Mouse (Mus musculus): Measurements from ENCODE around the gene L3mbtl3. TPM values are rescaled to one million over a fixed set of nuclear protein-coding genes. Genes with fewer than 3 reads are reported as not detected.

Gene L3mbtl3
- polyA plus RNA-seq (2015; fragmentation: Nextera tagmentation; extraction: Ambion mirVana) = 33.1 and 33.7 TPM in 2 replicates

DNA sequence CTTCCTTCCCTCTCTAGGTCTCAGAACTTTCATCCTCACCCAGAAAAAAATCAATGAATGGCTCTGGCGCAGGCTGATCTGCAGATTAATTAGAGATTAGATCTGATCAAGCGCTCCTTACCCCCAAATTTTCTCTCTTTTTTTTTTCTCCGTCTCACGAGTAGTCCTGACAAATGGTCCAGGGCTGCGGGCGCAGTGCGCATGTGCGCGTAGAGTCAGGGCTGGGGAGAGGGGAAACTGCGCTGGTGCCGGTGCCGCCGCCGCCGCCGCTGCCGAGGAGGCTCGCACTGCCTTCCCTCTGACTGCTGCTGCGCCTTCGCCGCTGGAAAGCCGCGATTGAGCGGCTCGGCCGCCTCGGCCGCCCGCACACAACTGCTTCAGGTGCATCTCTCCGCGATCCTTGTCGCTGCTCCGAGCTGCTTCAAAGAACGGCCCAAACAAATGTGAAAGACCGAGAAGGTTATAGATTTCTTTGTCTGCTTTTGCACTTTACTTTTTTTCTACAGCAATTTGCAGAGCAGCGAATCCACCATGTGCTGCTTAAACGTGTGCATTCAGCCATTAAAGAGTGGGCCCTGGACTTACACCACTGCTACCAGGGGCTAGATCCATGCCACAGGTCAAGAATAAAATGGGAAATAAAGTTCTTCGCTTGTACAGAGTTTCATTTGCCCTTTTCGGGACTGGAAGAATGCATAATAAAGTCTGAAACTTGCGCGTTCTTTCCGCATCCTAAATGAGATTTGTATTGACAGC, at the start of gene L3mbtl3:
Gene L3mbtl3 (minus strand): TSS at position 182 of the 756 bp plus-strand sequence.
- Histone ChIP-seq H3K4me1 (peaks cover 18% of the 10 kb centered on the region), H3K9me3 (no peaks in the 10 kb centered on the region), H3K27ac (peak within 1 kb of the TSS; percentile 98), H3K9ac (peak within 1 kb of the TSS; percentile 99), H3K4me3 (peak within 1 kb of the TSS; percentile 88), H3K36me3 (peaks cover 4% of the 10 kb centered on the region; the same call in 1 of the 2 replicates), H3K4me2 (replicated peaks) (peak within 1 kb of the TSS; percentile 74), H3K27me3 (no peaks in the 10 kb centered on the region)
- peak; percentile 86 for ATAC-seq (ENCODE audit: low FRiP score, low read depth)
- under 1% methylated on average over 42 of the region's 42 CpGs for WGBS

DNA sequence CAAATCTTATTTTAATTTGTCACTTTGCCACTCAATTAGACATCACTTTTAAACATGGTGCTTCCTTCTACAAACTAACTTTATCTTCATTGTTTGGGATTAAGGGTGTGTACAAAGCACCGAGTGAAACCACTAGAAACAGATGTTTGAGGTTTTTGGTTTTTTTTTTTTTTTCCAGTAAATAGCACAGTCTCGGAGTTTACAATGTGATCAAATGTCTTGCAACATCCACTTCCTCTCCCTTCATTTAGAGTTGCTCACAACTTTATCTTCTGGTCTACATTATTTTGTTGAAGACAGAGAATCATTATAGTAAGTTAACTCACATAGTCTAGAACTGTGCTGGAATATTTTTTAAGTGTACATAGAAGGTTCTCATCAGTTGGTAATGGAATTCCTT, 45.4 kb upstream of the L3mbtl3 start:
- H3K27ac ChIP-seq = no peak overlapping the region
- no peak overlapping the region for H3K9ac ChIP-seq
- no peaks in the 10 kb centered on the region for H3K4me1 ChIP-seq
- no peaks in the 10 kb centered on the region for H3K9me3 ChIP-seq
- H3K4me2 ChIP-seq (replicated peaks) = no peak overlapping the region
- no peak for ATAC-seq (ENCODE audit: low FRiP score, low read depth)
- WGBS = 29% methylated on average over 2 of the region's 2 CpGs
- H3K36me3 ChIP-seq = no peaks in the 10 kb centered on the region
- no peak overlapping the region for H3K4me3 ChIP-seq
- H3K27me3 ChIP-seq = no peaks in the 10 kb centered on the region

DNA sequence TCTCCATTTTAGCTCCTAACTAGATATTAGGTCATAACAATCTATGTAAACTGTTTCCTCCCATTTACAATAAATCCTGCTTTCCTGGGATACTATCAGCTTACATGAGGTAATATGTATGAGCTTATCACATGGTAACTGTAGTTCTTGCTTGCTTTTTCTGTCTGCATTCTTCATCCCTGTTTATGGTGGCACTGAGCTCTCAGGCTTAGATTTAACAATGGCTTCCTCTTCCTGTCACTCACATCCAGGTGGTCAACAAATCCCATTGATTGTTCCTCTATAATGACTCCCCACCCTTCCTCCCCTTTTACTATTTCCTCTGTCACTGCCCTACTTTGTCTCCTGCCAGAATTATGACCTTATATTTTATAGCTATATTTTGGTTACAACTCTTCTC, 12.9 kb upstream of the L3mbtl3 start:
- no peak overlapping the region for H3K9ac ChIP-seq
- ATAC-seq (ENCODE audit: low FRiP score, low read depth) = no peak
- no peak overlapping the region for H3K27ac ChIP-seq
- no peaks in the 10 kb centered on the region for H3K27me3 ChIP-seq
- no peaks in the 10 kb centered on the region for H3K36me3 ChIP-seq
- H3K4me2 ChIP-seq (replicated peaks) = no peak overlapping the region
- no peak overlapping the region for H3K4me3 ChIP-seq
- no peaks in the 10 kb centered on the region for H3K4me1 ChIP-seq
- H3K9me3 ChIP-seq = no peaks in the 10 kb centered on the region

DNA sequence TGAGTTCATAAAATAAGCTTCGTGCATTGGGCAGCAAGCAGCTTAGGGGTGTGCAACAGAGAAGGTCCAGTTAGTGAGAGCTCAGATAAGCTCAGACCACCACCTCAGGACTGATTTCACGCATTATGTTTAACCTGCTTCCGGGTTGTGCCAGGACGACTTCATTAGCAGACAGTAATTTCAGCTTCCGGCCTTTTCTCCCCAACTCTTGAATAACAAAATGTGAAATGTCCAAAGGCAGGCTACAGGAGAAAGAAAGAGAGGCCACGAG, 1.5 kb upstream of the L3mbtl3 start:
- H3K36me3 ChIP-seq = no peaks in the 10 kb centered on the region
- 66% methylated on average over 6 of the region's 6 CpGs for WGBS
- H3K27me3 ChIP-seq = no peaks in the 10 kb centered on the region
- peak overlapping the region; percentile 74 for H3K4me2 ChIP-seq (replicated peaks)
- H3K9me3 ChIP-seq = no peaks in the 10 kb centered on the region
- ATAC-seq (ENCODE audit: low FRiP score, low read depth) = no peak
- H3K27ac ChIP-seq = no peak overlapping the region
- peaks cover 7% of the 10 kb centered on the region for H3K4me1 ChIP-seq
- H3K4me3 ChIP-seq = no peak overlapping the region
- no peak overlapping the region for H3K9ac ChIP-seq

DNA sequence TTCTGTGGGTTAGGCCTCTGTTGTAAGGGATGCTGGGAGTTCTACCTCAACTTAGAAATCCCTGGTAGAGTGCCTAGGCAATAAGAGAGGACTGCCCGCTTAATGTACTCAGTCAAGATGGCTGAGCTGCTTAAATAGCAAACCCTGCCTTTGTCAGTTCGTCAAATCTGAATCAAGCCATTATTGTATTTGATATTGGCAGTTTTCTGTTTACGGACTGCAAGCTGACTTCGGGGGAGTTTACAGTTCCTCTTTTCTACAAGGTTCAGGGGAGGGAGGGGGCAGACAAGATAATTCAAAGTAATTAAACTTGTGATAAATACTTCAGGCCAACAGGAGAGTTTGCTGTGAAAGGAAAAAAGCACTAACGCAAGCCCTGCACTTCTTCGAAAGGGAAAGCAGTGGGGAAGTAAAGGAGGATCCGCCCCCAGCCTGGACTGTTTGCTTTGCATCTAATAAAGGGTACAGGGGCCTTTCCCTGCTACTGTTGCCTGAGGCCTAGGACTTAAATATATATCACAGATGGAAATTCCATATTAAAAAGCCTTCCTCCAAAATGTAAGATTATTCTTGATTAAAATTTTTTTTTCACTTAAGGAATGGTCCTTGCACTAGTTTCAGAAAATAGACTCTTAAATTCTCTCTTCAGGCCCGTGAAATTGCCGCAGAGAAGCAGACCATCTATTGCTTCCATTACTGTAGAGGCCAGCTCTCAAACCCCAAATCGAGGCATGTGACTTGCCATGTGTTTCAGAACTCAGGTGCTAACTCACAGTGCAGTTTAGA, 968 bp upstream of the L3mbtl3 start:
- Histone ChIP-seq H3K9me3 (no peaks in the 10 kb centered on the region), H3K4me1 (peaks cover 12% of the 10 kb centered on the region), H3K27ac (peak overlapping the region; percentile 98; the same call in 1 of the 2 replicates), H3K36me3 (no peaks in the 10 kb centered on the region), H3K9ac (peak overlapping the region; percentile 99), H3K4me2 (replicated peaks) (peak overlapping the region; percentile 74), H3K27me3 (no peaks in the 10 kb centered on the region), H3K4me3 (peak overlapping the region; percentile 88)
- ATAC-seq (ENCODE audit: low FRiP score, low read depth) = no peak
- 27% methylated on average over 10 of the region's 10 CpGs for WGBS

DNA sequence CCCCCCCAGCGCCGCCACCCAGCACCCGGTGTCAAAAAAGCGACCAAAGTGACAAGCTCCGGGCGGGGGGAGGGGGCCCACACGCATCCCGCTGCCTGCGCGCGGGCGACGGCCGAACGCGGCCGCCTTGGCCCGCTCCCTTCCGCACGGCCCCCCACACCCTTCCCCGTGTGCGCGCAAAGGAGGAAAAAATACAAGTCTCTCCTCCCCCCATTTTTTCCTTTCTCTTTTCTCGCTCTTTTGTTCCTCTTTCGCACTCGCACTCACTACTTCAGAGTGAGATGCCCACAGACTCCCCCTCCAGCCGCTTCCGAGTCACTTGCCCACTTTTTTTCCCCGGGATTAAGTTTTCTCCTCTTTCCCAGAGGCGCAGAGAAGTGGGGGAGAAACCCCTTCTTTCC, 420 bp downstream of the L3mbtl3 start:
- Histone ChIP-seq H3K27me3 (no peaks in the 10 kb centered on the region), H3K4me3 (peak overlapping the region; percentile 88), H3K4me2 (replicated peaks) (peak overlapping the region; percentile 74), H3K9me3 (no peaks in the 10 kb centered on the region), H3K4me1 (peaks cover 18% of the 10 kb centered on the region), H3K36me3 (peaks cover 4% of the 10 kb centered on the region; the same call in 1 of the 2 replicates), H3K27ac (peak overlapping the region; percentile 98), H3K9ac (peak overlapping the region; percentile 99)
- ATAC-seq (ENCODE audit: low FRiP score, low read depth) = peak; percentile 22; the same call in 1 of the 2 replicates
- under 1% methylated on average over 23 of the region's 30 CpGs for WGBS

DNA sequence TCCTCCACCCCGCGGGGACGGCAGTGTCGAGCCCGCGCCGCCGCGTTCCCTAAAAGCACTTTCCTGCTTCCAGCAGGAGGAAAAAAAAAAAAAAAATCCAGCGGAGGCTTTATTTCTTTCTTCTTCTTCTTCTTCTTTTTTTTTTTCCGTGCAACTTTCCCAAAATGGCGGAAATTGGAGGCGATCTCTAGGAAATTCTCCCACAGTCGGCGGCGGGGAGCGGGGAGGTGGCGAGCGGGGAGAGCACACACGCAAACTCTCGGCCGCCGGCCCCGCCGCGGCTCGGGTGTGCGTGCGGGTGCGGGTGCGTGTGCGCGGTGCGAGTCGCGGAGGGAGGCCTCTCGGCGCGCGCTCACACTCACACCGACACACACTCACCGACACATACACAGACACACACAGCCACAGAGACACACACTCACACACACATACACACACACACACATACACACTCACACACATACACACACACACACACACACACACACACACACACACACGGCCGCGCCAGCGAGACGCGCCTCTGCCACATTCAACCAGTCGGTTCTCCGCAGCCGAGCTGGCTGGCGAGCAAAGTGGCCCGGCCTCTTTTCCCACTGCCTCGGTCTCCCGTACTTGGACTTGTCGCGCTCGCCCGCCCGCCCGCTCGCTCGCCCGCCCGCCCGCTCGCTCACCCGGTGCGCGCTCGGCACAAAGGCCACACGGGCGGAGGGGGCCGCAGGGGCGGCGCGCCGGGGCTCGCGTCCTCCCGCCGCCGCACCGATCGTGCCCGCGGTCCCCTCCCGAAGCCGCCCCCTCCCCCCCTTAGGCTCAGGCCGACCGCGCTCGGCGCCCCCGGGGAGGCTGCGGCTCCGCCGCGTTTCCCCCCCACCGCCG, 1.1 kb downstream of the L3mbtl3 start:
- H3K9me3 ChIP-seq = no peaks in the 10 kb centered on the region
- H3K4me2 ChIP-seq (replicated peaks) = peak overlapping the region; percentile 74
- peak overlapping the region; percentile 98 for H3K27ac ChIP-seq
- H3K9ac ChIP-seq = peak overlapping the region; percentile 99
- H3K36me3 ChIP-seq = peaks cover 4% of the 10 kb centered on the region; the same call in 1 of the 2 replicates
- peaks cover 18% of the 10 kb centered on the region for H3K4me1 ChIP-seq
- no peaks in the 10 kb centered on the region for H3K27me3 ChIP-seq
- ATAC-seq (ENCODE audit: low FRiP score, low read depth) = peak; percentile 41
- H3K4me3 ChIP-seq = peak overlapping the region; percentile 88
- WGBS = 0% methylated on average over 59 of the region's 101 CpGs

DNA sequence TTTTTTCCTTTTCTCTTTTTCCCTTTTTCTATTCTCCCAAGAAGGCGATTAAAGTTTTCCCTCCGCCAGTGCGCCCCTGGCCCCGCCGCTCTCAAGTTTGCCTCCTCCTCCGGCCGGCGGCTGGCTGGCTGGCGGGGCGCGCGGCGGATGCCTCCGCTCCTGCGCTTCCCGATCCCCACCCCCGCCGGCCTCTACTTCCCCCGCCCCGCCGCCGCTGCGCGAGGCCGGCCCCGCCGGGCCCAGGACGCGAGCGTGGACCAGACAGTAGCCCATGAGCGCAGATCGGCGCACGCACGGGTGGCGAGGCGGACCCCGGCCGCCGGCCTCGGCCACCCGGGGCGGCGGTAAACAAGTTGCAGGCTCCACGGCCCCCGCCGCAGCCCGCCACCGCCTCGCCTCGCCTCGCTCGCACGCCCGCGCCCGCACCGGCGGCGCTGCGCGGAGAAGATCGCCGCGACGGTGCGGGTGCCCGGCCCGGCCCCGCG, 1.8 kb downstream of the L3mbtl3 start:
- H3K4me3 ChIP-seq = peak overlapping the region; percentile 88
- no peaks in the 10 kb centered on the region for H3K27me3 ChIP-seq
- H3K4me2 ChIP-seq (replicated peaks) = peak overlapping the region; percentile 74
- H3K9me3 ChIP-seq = no peaks in the 10 kb centered on the region
- peak overlapping the region; percentile 98 for H3K27ac ChIP-seq
- H3K9ac ChIP-seq = peak overlapping the region; percentile 99
- WGBS = under 1% methylated on average over 52 of the region's 71 CpGs
- peaks cover 4% of the 10 kb centered on the region for H3K36me3 ChIP-seq
- ATAC-seq (ENCODE audit: low FRiP score, low read depth) = peak; percentile 30; the same call in 1 of the 2 replicates
- H3K4me1 ChIP-seq = peaks cover 18% of the 10 kb centered on the region

DNA sequence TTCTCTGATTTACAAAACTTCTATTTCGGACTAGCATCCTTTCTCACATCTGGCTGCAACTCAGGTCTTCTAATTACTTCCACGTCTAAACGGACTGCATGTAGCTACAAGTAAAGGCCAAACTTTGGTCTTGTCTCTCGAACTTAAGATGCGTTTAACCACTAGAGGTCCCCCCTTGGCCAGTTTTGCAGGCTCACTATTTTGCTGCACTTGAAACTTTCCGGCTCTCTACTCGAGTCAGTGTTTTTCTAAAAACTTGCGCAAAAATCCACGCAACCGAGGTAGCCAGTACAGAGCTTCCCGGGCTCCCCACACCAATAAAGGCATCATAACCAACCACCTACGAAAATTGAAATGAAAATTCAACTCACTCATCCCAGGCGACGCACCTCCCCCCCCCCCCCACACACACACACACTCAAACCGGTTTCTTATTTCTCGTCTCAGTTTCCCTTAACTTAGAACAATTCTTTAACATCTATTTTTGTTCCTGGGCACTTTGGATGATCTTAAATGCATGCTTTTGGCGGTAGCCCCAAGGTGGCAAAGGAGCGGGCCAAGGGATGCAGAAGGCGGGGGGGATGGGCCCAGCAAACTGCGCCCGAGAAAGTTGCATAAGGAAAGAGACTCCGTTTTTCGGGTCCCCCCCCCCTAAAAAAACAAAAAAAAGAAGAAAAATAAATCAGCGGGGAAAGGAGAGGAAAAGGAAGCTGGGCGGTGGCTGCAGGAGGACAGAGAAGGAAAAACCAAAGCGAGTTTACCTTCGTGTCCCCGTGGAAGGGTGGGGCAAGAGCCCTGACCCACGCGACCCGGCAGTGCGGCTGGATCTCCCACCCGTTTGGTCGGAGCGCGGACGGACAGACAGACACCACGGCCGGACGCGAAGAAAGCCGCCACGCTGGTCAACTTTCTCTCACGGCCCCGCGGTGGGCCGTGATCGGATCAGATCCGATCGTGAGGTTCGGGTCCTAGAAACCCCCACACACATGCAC, 2.5 kb downstream of the L3mbtl3 start:
- ATAC-seq (ENCODE audit: low FRiP score, low read depth) = peak; percentile 46; the same call in 1 of the 2 replicates
- H3K4me2 ChIP-seq (replicated peaks) = peak overlapping the region; percentile 74
- peaks cover 9% of the 10 kb centered on the region for H3K36me3 ChIP-seq
- no peaks in the 10 kb centered on the region for H3K9me3 ChIP-seq
- under 1% methylated on average over 51 of the region's 51 CpGs for WGBS
- H3K27me3 ChIP-seq = no peaks in the 10 kb centered on the region
- peak overlapping the region; percentile 99 for H3K9ac ChIP-seq
- H3K4me3 ChIP-seq = peak overlapping the region; percentile 88
- peak overlapping the region; percentile 98 for H3K27ac ChIP-seq
- H3K4me1 ChIP-seq = peaks cover 18% of the 10 kb centered on the region

DNA sequence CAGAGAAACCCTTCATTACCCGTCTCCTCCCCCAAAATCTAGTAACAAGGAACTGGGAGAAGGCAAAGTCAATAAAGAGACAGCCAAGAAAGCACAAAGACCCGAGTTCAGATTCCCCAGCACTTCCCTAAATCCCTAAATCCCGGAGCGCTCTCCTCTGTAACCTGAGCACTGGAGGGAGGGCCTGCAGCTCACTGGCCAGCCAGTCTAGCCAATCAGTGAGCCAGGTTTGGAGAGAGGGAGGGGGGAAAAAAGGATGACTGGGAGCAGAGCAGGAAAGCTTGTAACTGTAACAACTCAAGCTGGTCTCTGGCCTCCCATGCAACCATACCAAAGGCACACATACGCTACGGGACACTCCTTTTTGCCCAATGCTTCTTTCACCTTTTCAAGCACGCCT, 4.4 kb downstream of the L3mbtl3 start:
- H3K4me1 ChIP-seq = peaks cover 14% of the 10 kb centered on the region
- 55% methylated on average over 7 of the region's 7 CpGs for WGBS
- H3K36me3 ChIP-seq = peaks cover 21% of the 10 kb centered on the region
- no peaks in the 10 kb centered on the region for H3K27me3 ChIP-seq
- peak overlapping the region; percentile 50 for H3K4me2 ChIP-seq (replicated peaks)
- no peak overlapping the region for H3K9ac ChIP-seq
- H3K9me3 ChIP-seq = no peaks in the 10 kb centered on the region
- no peak overlapping the region for H3K27ac ChIP-seq
- no peak for ATAC-seq (ENCODE audit: low FRiP score, low read depth)
- H3K4me3 ChIP-seq = peak overlapping the region; percentile 20; the same call in 1 of the 2 replicates

DNA sequence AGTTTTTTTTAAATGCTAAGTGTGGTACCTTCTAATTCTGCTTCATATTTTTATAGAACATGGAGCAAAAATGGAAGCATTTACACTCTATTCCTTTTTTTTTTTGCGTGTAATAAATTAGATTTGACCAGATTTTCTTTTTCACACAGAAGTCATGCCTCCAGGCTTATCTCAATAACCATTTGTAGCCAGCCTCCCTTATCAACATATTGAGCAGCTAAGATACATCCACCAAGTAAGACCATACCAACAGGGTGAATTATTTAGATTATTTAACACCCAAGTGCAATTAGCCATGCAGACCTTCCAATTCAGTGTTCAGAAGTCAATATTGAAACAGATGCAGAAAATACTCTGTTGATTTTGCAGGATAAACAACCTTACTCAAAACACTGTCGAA, 10.8 kb downstream of the L3mbtl3 start:
- Histone ChIP-seq H3K4me3 (no peak overlapping the region), H3K9me3 (no peaks in the 10 kb centered on the region), H3K27ac (no peak overlapping the region), H3K4me2 (replicated peaks) (no peak overlapping the region), H3K27me3 (no peaks in the 10 kb centered on the region), H3K9ac (no peak overlapping the region), H3K4me1 (no peaks in the 10 kb centered on the region), H3K36me3 (peaks cover 24% of the 10 kb centered on the region)
- 89% methylated on average over 2 of the region's 2 CpGs for WGBS
- no peak for ATAC-seq (ENCODE audit: low FRiP score, low read depth)
